Mouse (Mus musculus): Measurements from ENCODE around the gene Mvd. TPM values are rescaled to one million over a fixed set of nuclear protein-coding genes. Genes with fewer than 3 reads are reported as not detected.

Gene Mvd
- total and polyA plus RNA-seq, 3 experiments: 20.6 to 25.5 TPM; not detected in 1

DNA sequence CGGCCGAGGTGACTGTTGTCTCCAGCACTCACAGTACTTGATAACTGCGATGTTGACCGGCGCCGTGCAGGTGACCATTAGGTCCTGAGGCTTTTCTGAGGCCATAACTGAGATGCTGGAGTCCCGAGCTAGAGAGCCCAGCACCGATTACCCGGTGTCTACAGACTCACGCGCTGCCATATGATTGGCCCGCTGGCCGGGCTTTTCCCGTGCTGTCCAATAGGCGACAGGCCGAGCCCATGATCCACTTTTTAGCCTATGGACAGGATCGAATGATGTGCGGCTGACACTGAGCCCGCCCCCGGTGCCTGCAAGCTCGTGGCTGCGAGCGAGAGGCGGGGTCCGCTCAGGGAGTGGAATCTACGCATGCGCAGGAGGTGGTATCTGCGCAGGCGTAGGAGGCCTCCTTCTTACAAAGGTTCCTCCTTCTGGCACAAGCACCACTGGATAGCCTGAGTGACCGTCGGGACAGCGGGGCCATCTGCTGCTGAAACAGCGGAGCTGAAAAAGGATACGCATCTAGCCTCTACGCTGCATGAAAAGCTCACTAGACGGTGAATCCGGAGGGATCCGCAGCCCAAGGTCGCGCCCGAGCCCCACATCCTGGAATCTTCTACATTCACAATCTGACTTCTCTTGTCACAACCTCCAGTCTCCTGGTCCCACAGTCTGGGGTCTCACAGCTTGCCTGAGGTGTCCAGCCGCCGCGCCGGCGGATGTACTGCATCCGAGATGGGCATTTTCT lies at the start of gene Mvd (continued):
- TF ChIP-seq CTCF (IDR thresholded peaks at IDR 0.05 in 2 of 3, conservative IDR thresholded peaks at IDR 0.05 in 1 of 3; ENCODE audit: control insufficient read depth in 1 of 3, insufficient read depth in 1 of 3, low read depth in 2 of 3, low read length in 3 of 3, poor library complexity in 1 of 3, severe bottlenecking in 1 of 3): no peak; a peak in 1 of 6 replicates
- TF ChIP-seq TCF12 (IDR thresholded peaks at IDR 0.05; ENCODE audit: low read depth, low read length): 0 out of 2 replicates have a peak, but pooled peaks have one; percentile 22
- 0 out of 2 replicates have a peak, but pooled peaks have one; percentile 3 for TF ChIP-seq SMC3 (IDR thresholded peaks at IDR 0.05; ENCODE audit: low read depth, low read length)
- no peak for TF ChIP-seq MYB (IDR thresholded peaks at IDR 0.05; ENCODE audit: low read depth, low read length)

GRCm38 (mm10) chr8:122488387-122488786 lies 45.2 kb upstream of the Mvd start:
- Histone ChIP-seq H3K27me3 (ENCODE audit: control insufficient read depth in 1 of 2, insufficient read depth in 2 of 2, low read length in 2 of 2) (no peaks in the 10 kb centered on the region), H3K9ac (ENCODE audit: control insufficient read depth, low read depth, low read length, poor library complexity, severe bottlenecking) (no peak overlapping the region), H3K36me3 (ENCODE audit: control insufficient read depth in 1 of 2, insufficient read depth in 2 of 2, low read length in 2 of 2) (peaks cover 0 to 2% of the 10 kb centered on the region in 2 experiments; a peak in 1 of 4 replicates), H3K79me2 (ENCODE audit: control insufficient read depth, insufficient read depth, low read length, poor library complexity) (no peaks in the 10 kb centered on the region), H3K27ac (ENCODE audit: control insufficient read depth, low read depth, low read length) (no peak overlapping the region), H3K4me1 (ENCODE audit: control insufficient read depth in 1 of 2, insufficient read depth in 2 of 2, low read length in 2 of 2) (no peaks in the 10 kb centered on the region), H3K9me3 (replicated peaks; ENCODE audit: insufficient read depth, low read length) (no peaks in the 10 kb centered on the region), H3K4me3 (ENCODE audit: control insufficient read depth in 1 of 2, insufficient read depth in 1 of 2, low read depth in 2 of 2, low read length in 2 of 2) (no peak overlapping the region)
- DNase-seq (ENCODE audit: low read depth, low spot score): no peak
- TF ChIP-seq CHD2 (IDR thresholded peaks at IDR 0.05; ENCODE audit: low read length) (no peak), E2F4 (IDR thresholded peaks at IDR 0.05; ENCODE audit: borderline replicate concordance, low read depth, low read length) (no peak), RCOR1 (IDR thresholded peaks at IDR 0.05; ENCODE audit: low read depth, low read length) (no peak), ZKSCAN1 (IDR thresholded peaks at IDR 0.05; ENCODE audit: low read depth, low read length) (no peak), SIN3A (IDR thresholded peaks at IDR 0.05; ENCODE audit: low read length) (no peak), MYC (IDR thresholded peaks at IDR 0.05; ENCODE audit: low read depth, low read length) (no peak), POLR2AphosphoS2 (IDR thresholded peaks at IDR 0.05; ENCODE audit: low read length) (no peak), GATA1 (IDR thresholded peaks at IDR 0.05; ENCODE audit: low read depth, low read length) (no peak), MEF2A (IDR thresholded peaks at IDR 0.05; ENCODE audit: extremely low read depth, insufficient replicate concordance, low read depth, low read length, poor library complexity, severe bottlenecking) (no peak), ZC3H11A (IDR thresholded peaks at IDR 0.05; ENCODE audit: low read depth, low read length) (no peak), ZNF384 (IDR thresholded peaks at IDR 0.05; ENCODE audit: low read depth, low read length) (no peak), POLR2A (IDR thresholded peaks at IDR 0.05; ENCODE audit: control insufficient read depth in 1 of 2, insufficient read depth in 1 of 2, low read depth in 1 of 2, low read length in 2 of 2, poor library complexity in 1 of 2) (no peak), HCFC1 (IDR thresholded peaks at IDR 0.05; ENCODE audit: low read depth, low read length) (no peak), ZMIZ1 (IDR thresholded peaks at IDR 0.05; ENCODE audit: low read depth, low read length) (no peak), TAL1 (IDR thresholded peaks at IDR 0.05; ENCODE audit: low read length) (no peak)

All from MEL (cell line).